Mouse (Mus musculus) G1E-ER4 (cell line): ENCODE data around the gene Gm5800. TPM values are rescaled to one million over a fixed set of nuclear protein-coding genes. Genes with fewer than 3 reads are reported as not detected.
"Not testable (repeated sequence)": the region's sequence is repeated elsewhere in the genome, so short reads cannot be mapped to it uniquely, and the experiment has no call there.

Experiments
- GATA1 ChIP-seq: IDR thresholded peaks from one replicate; pipeline ENCODE4 v1.8.0; 2012; ENCODE audit warnings: low read length, inconsistent platforms
- polyA plus RNA-seq: library from polyadenylated mRNA; stranded (reverse); fragments of >175 nt; gene quantifications from 2 replicates; pipeline ENCODE4 v1.2.3, GENCODE M21; 2012

The Gm5800 gene
- not detected in 2 replicates for polyA plus RNA-seq

DNA sequence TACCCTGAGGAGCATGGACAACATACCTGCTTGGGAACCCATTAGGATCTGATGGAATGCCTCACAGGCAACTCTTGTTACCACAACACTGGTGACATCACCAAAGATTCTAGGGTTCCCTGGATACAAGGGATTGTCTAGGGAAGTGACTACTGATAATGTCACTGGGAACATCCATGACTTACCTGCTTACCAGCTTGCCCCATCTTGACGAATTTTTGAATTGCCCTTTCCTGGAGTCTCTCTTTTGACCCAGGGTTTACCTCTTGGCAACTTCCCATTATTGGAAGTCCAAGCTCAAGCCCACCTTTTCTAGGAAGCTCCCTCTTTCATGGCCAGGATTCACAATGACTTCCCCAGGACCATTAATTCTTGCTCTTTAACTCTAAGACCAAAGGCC, at the start of gene Gm5800:
Gene Gm5800, minus strand, starts transcription at position 101 of the 400 bp plus-strand sequence.
- TF ChIP-seq GATA1, result no peak

DNA sequence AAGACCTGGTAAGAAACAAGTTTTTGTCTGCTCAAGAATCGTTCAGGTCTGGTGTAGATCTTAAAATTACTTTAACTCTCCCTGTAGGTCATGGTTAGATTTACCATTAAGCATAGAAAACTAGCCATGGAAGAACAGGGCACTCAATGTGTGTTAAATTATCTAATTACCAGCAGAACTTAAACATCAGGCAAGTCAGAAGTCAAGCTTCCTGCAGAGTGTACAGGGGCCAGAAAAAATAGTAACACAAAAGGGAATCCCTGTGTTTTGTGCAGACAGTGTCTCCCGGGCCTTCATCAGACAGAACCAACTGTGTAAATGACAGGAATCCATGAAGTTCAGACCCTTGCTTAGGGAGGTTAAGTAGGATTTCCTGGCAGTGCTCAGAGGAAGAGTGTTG, 39.0 kb upstream of the Gm5800 start:
- TF ChIP-seq GATA1, result no peak

DNA sequence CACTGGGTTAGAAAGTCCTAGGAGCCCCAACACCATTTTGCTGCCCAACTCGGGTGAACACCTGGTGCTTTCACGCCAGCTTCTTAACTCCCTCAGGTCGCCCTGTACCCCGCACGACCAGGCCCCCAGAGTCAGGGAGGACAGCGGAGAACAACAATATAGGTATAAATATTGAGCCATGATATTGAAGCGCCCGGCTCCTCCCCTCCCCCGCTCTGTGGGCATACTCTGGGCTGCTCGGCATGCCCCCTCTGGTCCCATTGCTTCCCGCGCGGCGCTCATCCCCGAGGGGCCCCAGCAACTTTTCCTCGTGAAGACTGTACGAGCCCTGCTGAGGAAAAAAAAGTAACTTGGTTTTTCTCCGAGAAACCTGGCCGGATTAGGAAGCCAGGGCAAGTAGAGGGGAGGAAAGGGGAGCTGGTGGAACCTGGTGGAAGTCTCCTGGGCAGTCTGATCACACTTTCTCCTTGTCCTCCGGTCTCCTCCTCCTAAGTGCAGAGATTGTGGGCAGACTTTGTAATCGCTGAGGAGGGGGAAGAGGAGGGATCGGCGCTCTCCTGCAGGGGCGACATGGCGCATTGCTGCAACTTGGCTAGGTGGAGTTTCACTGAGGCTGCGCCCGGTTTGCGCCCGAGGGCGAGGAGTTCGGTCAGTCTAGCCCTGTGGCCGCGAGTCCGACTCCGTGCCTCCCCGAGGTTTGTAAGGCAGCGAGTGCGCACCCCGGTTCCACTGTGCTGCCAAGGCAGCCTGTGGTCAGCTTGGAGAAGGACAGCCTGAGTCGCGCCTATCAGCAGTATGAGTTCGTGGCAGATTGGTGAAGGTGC, 23.6 kb upstream of the Gm5800 start:
- no peak for TF ChIP-seq GATA1

GRCm38 (mm10) chr14:51739150-51739993, 22.4 kb upstream of the Gm5800 start:
- no peak for TF ChIP-seq GATA1

GRCm38 (mm10) chr14:51738411-51739149, 21.6 kb upstream of the Gm5800 start:
- TF ChIP-seq GATA1, result no peak

DNA sequence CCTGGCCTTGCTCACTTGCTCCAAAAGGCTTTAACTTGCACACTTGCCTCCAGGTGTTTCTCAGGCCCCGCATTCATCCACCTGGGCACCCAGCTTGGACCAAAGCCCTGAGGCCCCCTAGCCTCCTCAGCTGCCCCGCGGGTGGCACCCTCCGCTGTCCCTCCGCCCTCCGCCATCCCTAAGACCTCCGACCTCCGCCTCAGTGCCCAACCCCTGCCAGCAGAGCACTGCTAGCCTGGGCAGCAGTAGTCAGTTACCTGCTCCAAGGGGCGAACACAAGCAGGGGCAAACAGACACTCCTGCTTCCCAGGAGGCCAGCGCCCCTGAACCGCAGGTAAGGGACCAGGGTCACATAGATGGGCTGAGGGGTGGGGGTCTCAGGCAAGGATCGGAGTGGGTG, 21.0 kb upstream of the Gm5800 start:
- TF ChIP-seq GATA1, result no peak

- not testable (repeated sequence) for TF ChIP-seq GATA1
Observed at GRCm38 (mm10) chr14:51695368-51695767, 21.6 kb downstream of the Gm5800 start, which contains the start of gene Gm17079. Gene Gm17079 (minus strand): TSS chr14:51695468.

GRCm38 (mm10) chr14:51677269-51677668, 39.7 kb downstream of the Gm5800 start:
- no peak for TF ChIP-seq GATA1

Other genes with a start within 250 kb of the Gm5800 start
- gene Gm5622, start 164.4 kb downstream of the Gm5800 start, polyA plus RNA-seq, result 0.09 and 0.99 TPM in 2 replicates
- not detected in 2 replicates for gene Gm17175, start 143.1 kb downstream of the Gm5800 start, polyA plus RNA-seq
- gene Gm17174, start 125.0 kb downstream of the Gm5800 start, polyA plus RNA-seq, result not detected in 2 replicates
- gene Gm17078, start 105.9 kb downstream of the Gm5800 start, polyA plus RNA-seq, result not detected in 2 replicates
- gene Gm4181, start 81.5 kb downstream of the Gm5800 start, polyA plus RNA-seq, result not detected in 2 replicates
- gene Gm17079, start 21.7 kb downstream of the Gm5800 start, polyA plus RNA-seq, result not detected in 2 replicates
- gene Ang4, start 56.4 kb upstream of the Gm5800 start, polyA plus RNA-seq, result not detected in 2 replicates
- gene AY358078, start 82.9 kb upstream of the Gm5800 start, polyA plus RNA-seq, result not detected in 2 replicates
- not detected in 2 replicates for gene Ear6, start 136.5 kb upstream of the Gm5800 start, polyA plus RNA-seq
- gene Mettl17, start 167.7 kb upstream of the Gm5800 start, polyA plus RNA-seq, result 13.1 and 21.0 TPM in 2 replicates
- not detected in 2 replicates for gene Slc39a2, start 175.7 kb upstream of the Gm5800 start, polyA plus RNA-seq
- gene Ndrg2, start 197.0 kb upstream of the Gm5800 start, polyA plus RNA-seq, result not detected in 2 replicates
- not detected in 2 replicates for gene Tppp2, start 201.2 kb upstream of the Gm5800 start, polyA plus RNA-seq
- not detected in 2 replicates for gene Rnase13, start 205.6 kb upstream of the Gm5800 start, polyA plus RNA-seq